Mouse (Mus musculus) midbrain, postnatal 0 days (tissue): ENCODE measurements around the gene Gm44502. TPM values are rescaled to one million over a fixed set of nuclear protein-coding genes. Genes with fewer than 3 reads are reported as not detected.
A peak's percentile ranks its signal among the peaks of the same experiment; 100 is the strongest.

Experiments used
- ATAC-seq: fragments of 200-750 bp; cut with Nextera tagmentation; 2 replicates; pipeline ENCODE4 v1.8.0; 2017; ENCODE audit warnings: moderate number of reproducible peaks, mild to moderate bottlenecking, moderate TSS enrichment, moderate library complexity; ENCODE audit not compliant: low FRiP score
- DNase-seq: peaks from one replicate; pipeline ENCODE4 v3.0.0-alpha.2; 2015; ENCODE audit warnings: low spot score
- H3K27ac ChIP-seq: fragments of 300-500 bp; sonication (generic); 2 replicates; pipeline ENCODE4 v1.5.1; 2014; ENCODE audit warnings: low read depth, mild to moderate bottlenecking, low read length, mixed read lengths
- H3K27me3 ChIP-seq: fragments of 300-500 bp; sonication (generic); 2 replicates; pipeline ENCODE4 v1.6.1; 2014; ENCODE audit warnings: low read length, control low read depth, mixed read lengths; ENCODE audit not compliant: insufficient read depth
- H3K36me3 ChIP-seq: fragments of 300-500 bp; sonication (generic); 2 replicates; pipeline ENCODE4 v1.6.1; 2014; ENCODE audit warnings: low read length, control low read depth, mixed read lengths; ENCODE audit not compliant: insufficient read depth
- H3K4me1 ChIP-seq: fragments of 300-500 bp; sonication (generic); 2 replicates; pipeline ENCODE4 v1.6.1; 2014; ENCODE audit warnings: mild to moderate bottlenecking, control low read depth, antibody characterized with exemption, low read length, mixed read lengths; ENCODE audit not compliant: insufficient read depth
- H3K4me2 ChIP-seq: fragments of 300-500 bp; sonication (generic); 2 replicates; pipeline ENCODE4 v1.6.1; 2014; ENCODE audit warnings: low read depth, mild to moderate bottlenecking, low read length, mixed read lengths; ENCODE audit not compliant: poor library complexity, severe bottlenecking
- H3K4me3 ChIP-seq: fragments of 300-500 bp; sonication (generic); 2 replicates; pipeline ENCODE4 v1.5.1; 2014; ENCODE audit warnings: low read depth, mild to moderate bottlenecking, low read length, moderate library complexity
- H3K9ac ChIP-seq: fragments of 300-500 bp; sonication (generic); replicated peaks from 2 replicates; pipeline ENCODE4 v1.6.1; 2014; ENCODE audit warnings: mild to moderate bottlenecking, low read length, moderate library complexity, mixed read lengths; ENCODE audit not compliant: poor library complexity, severe bottlenecking
- H3K9me3 ChIP-seq: fragments of 300-500 bp; sonication (generic); 2 replicates; pipeline ENCODE4 v1.6.1; 2016; ENCODE audit warnings: low read length, control low read depth
- CTCF ChIP-seq: IDR thresholded peaks from 2 replicates; pipeline ENCODE4 v1.5.1; 2016; ENCODE audit warnings: antibody characterized with exemption, mild to moderate bottlenecking
- WGBS: fragments of 180-500 bp; shearing (Covaris S2); extraction: QIAGEN DNeasy Blood & Tissue Kit; methylation state at CpG from one replicate; pipeline ENCODE4 v1.1.7; 2014; 5-methylcytosine and 5-hydroxymethylcytosine counted together
- polyA plus RNA-seq: library from polyadenylated mRNA; unstranded; fragments of >200 nt; fragmentation: Nextera tagmentation; extraction: Ambion mirVana; gene quantifications from 2 replicates; pipeline ENCODE4 v1.2.1, GENCODE M21; 2015
- total RNA-seq: library from RNA; depleted of rRNA; stranded (reverse); fragments of >200 nt; gene quantifications from 2 replicates; pipeline ENCODE4 v1.2.3, GENCODE M21; 2014

Gm44502 gene
- total and polyA plus RNA-seq, 2 experiments from 2014 or later: 0.93 TPM; not detected in 1

DNA sequence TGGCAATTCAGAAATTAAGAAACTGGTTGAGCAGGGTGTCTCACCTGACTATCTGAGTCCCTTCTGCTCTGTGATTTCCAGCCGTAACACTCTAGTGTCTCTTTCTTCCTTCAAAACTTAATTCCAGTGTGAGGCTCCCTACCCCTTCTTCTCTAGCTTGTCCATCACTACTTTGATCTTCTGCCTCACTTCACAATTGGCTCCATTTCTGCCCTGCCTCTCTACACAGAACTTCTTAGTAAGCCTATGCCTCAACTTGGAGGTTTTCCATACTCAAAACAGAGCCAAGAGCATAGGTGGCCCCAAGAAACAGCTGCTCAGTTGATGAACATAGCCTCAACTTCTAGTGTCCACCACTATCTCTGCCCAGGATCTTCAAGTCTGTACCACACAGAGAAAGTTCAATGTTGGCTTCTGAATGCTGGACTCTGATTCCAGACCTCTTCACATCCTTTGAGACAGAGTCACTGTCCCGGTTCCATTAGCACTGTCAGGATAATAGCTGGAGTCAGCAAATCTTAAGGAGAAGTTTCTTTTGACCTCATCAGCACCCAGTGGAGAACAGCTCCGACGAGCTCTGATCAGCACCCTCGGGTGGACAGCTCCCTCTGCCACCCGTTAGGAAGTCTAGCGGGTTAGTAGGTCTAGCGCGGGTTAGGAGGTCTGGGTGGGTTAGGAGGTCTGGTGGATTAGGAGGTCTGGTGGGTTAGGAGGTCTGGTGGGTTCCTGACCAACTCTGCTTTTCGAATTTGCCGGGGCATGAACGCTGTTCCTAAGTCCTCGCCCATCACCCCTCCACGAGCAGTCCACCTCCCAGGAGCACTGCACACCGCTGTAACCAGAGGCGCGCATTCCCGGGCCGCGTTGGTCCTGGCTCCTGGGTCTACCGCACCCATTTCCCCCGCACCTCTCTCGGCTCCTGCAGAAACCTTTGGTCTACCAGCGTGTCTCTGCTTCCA, 23.7 kb upstream of the Gm44502 start:
- peaks cover 19% of the 10 kb centered on the region for H3K36me3 ChIP-seq
- peak overlapping the region; percentile 95 for H3K4me2 ChIP-seq
- no peak for TF ChIP-seq CTCF
- peak overlapping the region; percentile 76 for H3K4me3 ChIP-seq
- no peaks in the 10 kb centered on the region for H3K27me3 ChIP-seq
- peaks cover 16% of the 10 kb centered on the region for H3K4me1 ChIP-seq
- H3K27ac ChIP-seq: peak overlapping the region; percentile 90
- ATAC-seq: peak; percentile 81
- no peaks in the 10 kb centered on the region for H3K9me3 ChIP-seq
- peak overlapping the region; percentile 85 for H3K9ac ChIP-seq
- 4% methylated on average over 24 of the region's 24 CpGs for WGBS
- DNase-seq: peak; percentile 48

DNA sequence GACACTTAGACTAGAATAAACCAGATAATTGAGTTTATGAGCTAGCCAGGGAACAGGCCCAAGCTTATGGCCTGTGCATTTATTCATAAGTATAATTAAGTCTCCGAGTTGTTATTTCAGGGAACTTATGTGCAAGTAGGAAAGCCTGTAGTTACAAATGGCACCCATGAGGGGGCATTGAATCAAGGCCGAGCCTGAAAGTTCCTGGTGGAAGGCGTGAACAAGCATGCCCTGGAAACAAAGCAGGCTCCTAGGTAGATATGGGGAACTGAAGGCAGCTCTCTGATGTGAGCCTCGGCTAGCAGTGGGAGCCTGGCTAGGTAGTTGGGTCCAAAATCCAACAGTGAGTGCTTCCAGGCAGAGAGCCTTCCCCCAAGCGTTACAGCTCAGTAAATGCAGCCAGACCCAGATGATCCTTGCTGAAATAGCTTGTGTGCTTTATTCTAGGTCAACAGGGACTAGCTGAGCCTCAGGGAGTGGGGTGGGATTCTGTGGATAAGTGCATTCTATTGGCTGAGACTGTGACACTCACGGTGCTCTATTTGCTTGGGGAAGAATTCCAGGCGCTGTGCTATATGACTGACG, 13.1 kb upstream of the Gm44502 start:
- H3K27me3 ChIP-seq: no peaks in the 10 kb centered on the region
- H3K4me2 ChIP-seq: no peak overlapping the region
- DNase-seq (peak; percentile 57), ATAC-seq (no peak)
- WGBS: 38% methylated on average over 8 of the region's 8 CpGs
- peak; percentile 58 for TF ChIP-seq CTCF
- H3K4me1 ChIP-seq: no peaks in the 10 kb centered on the region
- H3K27ac ChIP-seq: no peak overlapping the region
- no peaks in the 10 kb centered on the region for H3K36me3 ChIP-seq
- H3K4me3 ChIP-seq: no peak overlapping the region
- H3K9me3 ChIP-seq: no peaks in the 10 kb centered on the region
- H3K9ac ChIP-seq: no peak overlapping the region

DNA sequence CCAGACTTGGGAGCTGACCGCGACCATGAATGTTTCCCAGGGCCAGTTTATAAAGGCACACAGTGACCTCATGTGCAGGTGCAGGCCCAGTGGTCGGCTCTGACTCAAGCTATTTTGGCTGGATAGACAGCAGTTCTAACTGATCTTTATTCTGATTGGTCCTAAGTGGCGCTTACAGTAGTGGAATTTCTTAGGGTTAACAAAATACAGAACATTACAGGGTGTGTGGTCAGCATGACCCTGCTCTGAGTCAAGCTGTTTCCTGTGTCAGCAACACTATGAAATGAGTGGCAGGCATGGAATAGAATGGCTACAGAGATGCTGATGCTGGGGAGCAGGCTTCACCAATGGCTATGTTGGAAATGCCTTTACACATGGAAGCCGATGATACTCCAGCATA, 6.4 kb upstream of the Gm44502 start:
- Histone ChIP-seq H3K36me3 (no peaks in the 10 kb centered on the region), H3K27me3 (no peaks in the 10 kb centered on the region), H3K4me3 (no peak overlapping the region), H3K9ac (no peak overlapping the region), H3K9me3 (no peaks in the 10 kb centered on the region), H3K4me1 (0 out of 2 replicates have a peak, but pooled peaks cover 2% of the 10 kb centered on the region), H3K27ac (no peak overlapping the region), H3K4me2 (no peak overlapping the region)
- 90% methylated on average over 5 of the region's 5 CpGs for WGBS
- TF ChIP-seq CTCF: no peak
- DNase-seq (no peak), ATAC-seq (no peak)

DNA sequence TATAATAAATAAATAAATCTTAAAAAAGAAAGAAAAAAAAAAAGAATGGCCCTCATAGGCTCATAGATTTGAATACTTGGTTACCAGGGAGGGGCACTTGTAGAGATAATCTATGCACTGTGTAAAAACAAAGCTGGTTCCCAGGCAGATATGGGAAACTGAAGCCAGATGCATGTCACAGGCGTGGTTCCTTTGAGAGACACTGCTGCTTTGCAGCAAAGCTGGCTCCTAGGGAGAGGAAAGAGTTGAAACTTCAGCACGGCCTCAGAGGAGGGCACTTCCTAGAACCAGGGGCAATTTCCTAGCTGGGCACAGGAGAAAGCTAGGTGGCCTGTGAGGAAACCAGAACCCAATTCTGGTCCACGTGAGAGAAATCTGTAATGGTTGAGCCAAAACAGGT, 4.6 kb upstream of the Gm44502 start:
- TF ChIP-seq CTCF: no peak
- no peaks in the 10 kb centered on the region for H3K9me3 ChIP-seq
- DNase-seq (no peak), ATAC-seq (no peak)
- H3K27ac ChIP-seq: no peak overlapping the region
- H3K4me2 ChIP-seq: no peak overlapping the region
- H3K9ac ChIP-seq: no peak overlapping the region
- H3K27me3 ChIP-seq: no peaks in the 10 kb centered on the region
- no peak overlapping the region for H3K4me3 ChIP-seq
- H3K36me3 ChIP-seq: no peaks in the 10 kb centered on the region
- H3K4me1 ChIP-seq: 0 out of 2 replicates have a peak, but pooled peaks cover 2% of the 10 kb centered on the region
- WGBS: 73% methylated on average over 3 of the region's 3 CpGs

DNA sequence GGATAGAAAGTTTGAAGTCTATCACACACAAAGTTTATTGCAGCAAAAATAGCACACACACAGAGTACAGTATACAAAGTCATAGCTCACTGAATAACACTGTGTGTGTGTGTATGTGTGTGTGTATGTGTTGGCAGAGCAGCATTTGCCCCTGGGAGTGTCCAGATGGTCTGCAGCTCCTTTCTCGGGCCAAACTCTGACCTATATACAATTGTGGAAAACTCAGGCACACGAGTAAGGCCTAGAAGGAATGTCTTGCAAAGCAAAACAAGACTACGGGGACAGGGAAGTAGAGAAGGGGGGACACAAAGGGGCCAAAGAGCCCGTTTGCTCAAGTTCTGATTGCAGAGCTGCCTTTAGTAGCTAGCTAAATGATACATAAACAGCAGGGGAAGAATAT, 3.5 kb upstream of the Gm44502 start:
- no peak overlapping the region for H3K4me2 ChIP-seq
- H3K4me1 ChIP-seq: 0 out of 2 replicates have a peak, but pooled peaks cover 2% of the 10 kb centered on the region
- H3K27me3 ChIP-seq: no peaks in the 10 kb centered on the region
- no peaks in the 10 kb centered on the region for H3K9me3 ChIP-seq
- H3K36me3 ChIP-seq: no peaks in the 10 kb centered on the region
- H3K9ac ChIP-seq: no peak overlapping the region
- no peak overlapping the region for H3K4me3 ChIP-seq
- no peak for TF ChIP-seq CTCF
- 87% methylated on average over 4 of the region's 4 CpGs for WGBS
- no peak overlapping the region for H3K27ac ChIP-seq
- DNase-seq (no peak), ATAC-seq (no peak)

DNA sequence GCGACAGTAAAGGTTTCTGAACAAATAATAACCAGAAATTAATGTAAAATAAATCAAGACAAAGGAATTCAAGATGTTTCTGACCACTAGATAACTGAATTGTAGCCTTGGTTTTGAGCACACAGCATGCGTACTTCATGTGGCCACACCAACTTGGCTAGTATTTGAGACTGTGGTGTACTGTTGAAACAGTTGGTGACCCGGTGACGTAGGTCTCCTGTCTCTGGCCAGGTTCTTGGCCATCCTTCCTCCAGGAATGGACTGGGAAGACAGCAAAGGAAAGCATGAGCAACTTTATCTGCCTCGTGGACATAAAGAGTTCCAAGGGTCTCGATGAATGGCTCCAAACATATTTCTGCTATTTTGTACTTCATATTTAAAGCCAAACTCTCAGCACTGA, 2.3 kb upstream of the Gm44502 start:
- TF ChIP-seq CTCF: no peak
- DNase-seq: no peak
- 92% methylated on average over 6 of the region's 6 CpGs for WGBS
- Histone ChIP-seq H3K9ac (no peak overlapping the region), H3K9me3 (no peaks in the 10 kb centered on the region), H3K4me2 (no peak overlapping the region), H3K27me3 (no peaks in the 10 kb centered on the region), H3K4me1 (0 out of 2 replicates have a peak, but pooled peaks cover 2% of the 10 kb centered on the region), H3K27ac (no peak overlapping the region), H3K36me3 (peaks cover 9% of the 10 kb centered on the region), H3K4me3 (no peak overlapping the region)
- ATAC-seq: no peak
